Mouse (Mus musculus): ENCODE results near the gene Foxn4. TPM values are rescaled to one million over a fixed set of nuclear protein-coding genes. Genes with fewer than 3 reads are reported as not detected.
A peak's percentile ranks its signal among the peaks of the same experiment; 100 is the strongest.

Foxn4 gene
- 3.6 and 4.0 TPM in 2 replicates for polyA plus RNA-seq (2015; fragmentation: Nextera tagmentation; extraction: Ambion mirVana)

DNA sequence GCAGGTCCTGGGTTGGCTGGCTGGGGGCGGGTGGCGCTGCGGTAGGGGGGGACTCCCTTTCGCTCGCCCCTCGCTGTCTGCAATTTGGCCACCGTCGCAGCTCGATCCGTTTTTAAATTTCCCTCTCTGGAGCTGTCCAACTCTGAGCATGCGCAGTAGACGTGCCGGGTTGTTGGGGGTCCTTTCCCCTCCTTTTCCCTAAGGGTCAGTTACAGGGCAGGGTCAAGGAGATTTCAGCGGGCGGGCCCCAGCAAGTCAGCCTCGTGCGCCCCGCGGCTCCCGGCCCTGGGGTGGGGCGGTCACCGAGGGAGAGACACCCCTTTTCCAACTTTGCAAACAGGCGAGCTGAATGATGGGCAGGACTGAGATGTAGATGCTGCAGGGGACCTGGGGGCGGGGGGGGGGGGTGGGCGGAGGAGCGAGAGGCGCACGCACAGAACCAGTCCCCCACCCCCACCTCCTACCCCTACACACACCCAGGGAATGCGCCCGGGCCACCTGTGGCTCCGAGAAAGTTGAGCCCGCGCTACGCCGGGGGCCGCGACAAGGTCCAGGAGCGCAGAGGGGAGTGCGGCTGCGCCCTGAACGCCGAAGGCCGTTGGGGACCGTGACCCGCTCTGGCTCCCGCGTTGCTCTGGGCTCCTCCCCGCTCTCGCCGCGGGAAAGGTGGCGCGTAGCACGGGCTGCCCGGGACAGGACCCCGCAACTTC, at the start of gene Foxn4:
TSS of gene Foxn4 (minus strand) at position 115 of the 710 bp plus-strand sequence.
- 0 out of 2 replicates have a peak within 1 kb of the TSS, but pooled peaks have one; percentile 36 for H3K9ac ChIP-seq (replicated peaks)
- H3K36me3 ChIP-seq = no peaks in the 10 kb centered on the region
- WGBS = under 1% methylated on average over 52 of the region's 56 CpGs
- H3K9me3 ChIP-seq = no peaks in the 10 kb centered on the region
- ATAC-seq = peak; percentile 38; the same call in 1 of the 2 replicates
- H3K4me2 ChIP-seq (replicated peaks) = peak within 1 kb of the TSS; percentile 70
- H3K4me3 ChIP-seq (replicated peaks) = peak within 1 kb of the TSS; percentile 42
- H3K27ac ChIP-seq = no peak within 1 kb of the TSS
- peaks cover 95% of the 10 kb centered on the region for H3K27me3 ChIP-seq
- H3K4me1 ChIP-seq (replicated peaks) = peaks cover 76% of the 10 kb centered on the region

DNA sequence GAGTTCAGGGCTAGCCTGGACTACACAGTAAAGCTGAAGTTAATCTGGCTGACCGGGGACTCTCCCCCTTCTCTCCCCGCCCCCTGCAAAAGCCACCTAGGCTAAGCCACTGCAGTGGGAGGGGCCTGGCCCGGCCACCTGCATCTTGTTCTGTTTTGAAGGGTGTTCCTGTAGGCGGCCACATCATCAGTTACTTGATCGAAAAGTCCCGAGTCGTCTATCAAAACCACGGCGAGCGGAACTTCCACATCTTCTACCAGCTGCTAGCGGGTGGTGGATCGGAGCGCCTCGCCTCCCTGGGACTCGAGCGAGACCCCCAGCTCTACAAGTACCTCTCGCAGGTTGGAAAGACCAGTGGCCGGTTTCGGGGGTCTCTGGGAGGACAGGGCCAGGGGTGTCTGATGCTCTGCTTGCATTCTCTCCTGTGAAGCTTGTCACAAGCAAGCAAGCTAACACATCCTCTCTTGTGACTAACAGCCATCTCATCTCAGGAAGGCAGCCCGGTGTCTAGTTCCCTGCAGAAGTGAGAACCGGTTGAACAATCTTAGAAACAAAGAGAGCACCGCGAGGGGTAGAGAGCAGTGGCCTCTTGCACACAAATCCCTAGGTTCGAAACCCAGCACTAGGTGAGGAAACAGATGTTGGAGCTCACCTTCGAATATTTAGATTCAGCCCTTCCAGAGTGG, 49.6 kb upstream of the Foxn4 start:
- no peak overlapping the region for H3K4me3 ChIP-seq (replicated peaks)
- ATAC-seq = no peak

DNA sequence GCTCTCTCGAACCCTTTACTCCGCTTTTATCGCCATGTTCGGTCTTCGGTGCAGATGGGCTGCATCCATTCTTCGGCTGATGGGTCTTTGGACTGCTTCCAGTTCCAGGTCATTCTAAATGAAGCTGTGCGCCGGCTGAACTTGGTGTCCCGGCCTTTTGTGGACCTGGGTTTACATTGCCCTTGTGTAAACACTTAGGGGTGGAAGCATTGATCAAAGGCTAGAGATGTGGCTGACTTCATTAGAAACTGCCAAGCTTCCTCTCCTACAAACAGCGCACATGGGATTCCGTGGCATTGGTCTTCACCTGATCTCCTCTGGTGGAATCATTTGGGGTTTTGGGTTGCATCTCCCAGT, 36.1 kb upstream of the Foxn4 start:
- Histone ChIP-seq H3K9ac (replicated peaks) (no peak overlapping the region), H3K4me2 (replicated peaks) (peak overlapping the region; percentile 13; the same call in 1 of the 2 replicates), H3K27me3 (peaks cover 58% of the 10 kb centered on the region), H3K27ac (no peak overlapping the region), H3K9me3 (no peaks in the 10 kb centered on the region), H3K4me3 (replicated peaks) (no peak overlapping the region), H3K36me3 (no peaks in the 10 kb centered on the region), H3K4me1 (replicated peaks) (0 out of 2 replicates have a peak, but pooled peaks cover under 1% of the 10 kb centered on the region)
- WGBS = 39% methylated on average over 11 of the region's 11 CpGs
- ATAC-seq = peak; percentile 28; the same call in 1 of the 2 replicates

More for the DNA sequence above, 49.6 kb upstream of the Foxn4 start:
- Histone ChIP-seq H3K4me2 (replicated peaks) (no peak overlapping the region), H3K9me3 (no peaks in the 10 kb centered on the region), H3K36me3 (no peaks in the 10 kb centered on the region), H3K27me3 (peaks cover 8% of the 10 kb centered on the region; the same call in 1 of the 2 replicates), H3K9ac (replicated peaks) (no peak overlapping the region), H3K27ac (no peak overlapping the region), H3K4me1 (replicated peaks) (peaks cover 10% of the 10 kb centered on the region)
- 58% methylated on average over 25 of the region's 25 CpGs for WGBS

DNA sequence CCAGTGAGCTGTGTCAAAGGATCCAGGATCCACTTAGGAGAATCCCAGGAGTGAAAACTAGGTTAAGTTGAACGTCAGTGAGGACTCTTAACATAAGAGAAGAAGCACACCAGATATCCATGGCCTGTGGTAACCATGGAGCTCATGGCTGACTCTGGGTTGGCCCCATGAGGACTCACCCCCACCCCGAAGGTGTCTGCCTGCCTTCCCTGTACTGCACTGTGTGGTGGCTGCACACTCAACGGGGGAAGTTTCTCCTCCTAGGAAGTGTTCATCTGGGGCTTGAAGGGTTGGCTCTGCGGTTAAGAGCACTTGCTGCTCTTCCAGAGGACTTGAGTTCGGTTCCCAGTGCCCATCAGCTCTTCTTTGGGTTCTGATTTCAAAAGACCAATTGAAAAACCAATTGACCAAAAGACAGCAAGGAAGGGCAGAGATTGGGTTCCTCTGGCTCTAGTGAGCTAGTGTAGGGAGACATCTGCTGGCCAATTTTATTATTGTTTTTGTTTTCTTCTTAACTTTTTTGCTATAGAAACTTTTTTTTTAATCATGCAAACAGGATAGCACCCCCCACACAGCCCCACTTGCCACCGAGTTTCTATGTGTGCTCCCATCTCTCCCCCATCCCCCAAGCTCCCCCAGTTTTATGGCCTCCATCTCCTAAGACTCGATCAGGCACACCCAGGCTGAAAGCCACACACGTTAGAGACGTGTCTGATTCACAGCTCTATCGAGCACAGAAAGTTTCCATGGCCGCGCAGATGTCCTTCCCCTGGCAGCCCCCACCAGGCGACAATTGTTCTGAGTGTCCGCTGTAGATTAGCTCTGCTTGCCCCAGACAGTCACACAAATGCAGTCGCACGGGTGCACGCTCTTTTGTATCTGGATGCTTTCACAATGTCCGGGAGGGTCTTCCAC, 35.4 kb upstream of the Foxn4 start:
- Histone ChIP-seq H3K36me3 (no peaks in the 10 kb centered on the region), H3K9ac (replicated peaks) (no peak overlapping the region), H3K4me3 (replicated peaks) (no peak overlapping the region), H3K4me2 (replicated peaks) (peak overlapping the region; percentile 13; the same call in 1 of the 2 replicates), H3K27ac (no peak overlapping the region), H3K9me3 (no peaks in the 10 kb centered on the region), H3K27me3 (peaks cover 64% of the 10 kb centered on the region), H3K4me1 (replicated peaks) (no peaks in the 10 kb centered on the region)
- WGBS = 33% methylated on average over 18 of the region's 18 CpGs
- peak; percentile 70 for ATAC-seq

DNA sequence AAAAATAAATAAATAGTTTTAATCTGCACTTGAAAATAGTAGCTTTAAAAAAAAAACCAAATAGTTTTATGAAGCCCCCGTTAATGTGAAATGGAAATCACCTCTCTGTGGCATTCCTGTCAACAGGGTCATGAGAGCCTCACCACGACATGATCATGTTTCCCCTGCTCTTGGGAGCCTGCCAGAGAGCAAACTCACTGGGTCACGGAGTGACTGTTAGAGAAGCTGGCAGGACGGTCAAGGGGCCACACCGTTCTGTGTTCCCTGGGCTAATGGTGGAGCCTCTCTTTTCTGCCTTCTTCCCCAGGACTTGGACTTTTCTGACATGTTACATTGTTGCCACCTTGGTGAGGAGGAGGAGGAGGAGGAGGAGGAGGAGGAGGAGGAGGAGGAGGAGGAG, 32.9 kb upstream of the Foxn4 start:
- no peaks in the 10 kb centered on the region for H3K4me1 ChIP-seq (replicated peaks)
- no peak overlapping the region for H3K4me2 ChIP-seq (replicated peaks)
- WGBS = 83% methylated on average over 5 of the region's 5 CpGs
- ATAC-seq = no peak
- no peaks in the 10 kb centered on the region for H3K9me3 ChIP-seq
- peaks cover 74% of the 10 kb centered on the region for H3K27me3 ChIP-seq
- H3K27ac ChIP-seq = no peak overlapping the region
- H3K9ac ChIP-seq (replicated peaks) = no peak overlapping the region
- no peak overlapping the region for H3K4me3 ChIP-seq (replicated peaks)
- no peaks in the 10 kb centered on the region for H3K36me3 ChIP-seq

DNA sequence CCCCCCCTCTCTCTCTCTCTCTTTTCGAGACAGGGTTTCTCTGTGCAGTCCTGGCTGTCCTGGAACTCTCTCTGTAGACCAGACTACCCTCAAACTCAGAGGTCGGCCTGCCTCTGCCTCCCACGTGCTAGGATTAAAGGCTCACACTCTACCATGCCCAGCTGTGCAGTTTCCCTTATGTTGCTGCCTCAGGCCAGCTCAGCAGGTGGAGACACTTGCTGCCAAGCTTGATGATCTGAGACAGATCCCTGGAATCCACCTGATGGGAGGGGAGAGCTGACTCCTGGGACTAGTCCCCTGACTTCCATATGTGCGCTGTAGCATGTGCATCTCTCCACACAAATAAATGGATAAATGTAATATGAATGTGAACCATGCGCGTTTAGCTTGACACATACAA, 29.6 kb upstream of the Foxn4 start:
- Histone ChIP-seq H3K4me3 (replicated peaks) (no peak overlapping the region), H3K27me3 (peaks cover 64% of the 10 kb centered on the region), H3K4me1 (replicated peaks) (peaks cover 28% of the 10 kb centered on the region), H3K4me2 (replicated peaks) (no peak overlapping the region), H3K9me3 (no peaks in the 10 kb centered on the region), H3K36me3 (no peaks in the 10 kb centered on the region), H3K27ac (no peak overlapping the region), H3K9ac (replicated peaks) (no peak overlapping the region)
- WGBS = 78% methylated on average over 6 of the region's 6 CpGs
- ATAC-seq = no peak

DNA sequence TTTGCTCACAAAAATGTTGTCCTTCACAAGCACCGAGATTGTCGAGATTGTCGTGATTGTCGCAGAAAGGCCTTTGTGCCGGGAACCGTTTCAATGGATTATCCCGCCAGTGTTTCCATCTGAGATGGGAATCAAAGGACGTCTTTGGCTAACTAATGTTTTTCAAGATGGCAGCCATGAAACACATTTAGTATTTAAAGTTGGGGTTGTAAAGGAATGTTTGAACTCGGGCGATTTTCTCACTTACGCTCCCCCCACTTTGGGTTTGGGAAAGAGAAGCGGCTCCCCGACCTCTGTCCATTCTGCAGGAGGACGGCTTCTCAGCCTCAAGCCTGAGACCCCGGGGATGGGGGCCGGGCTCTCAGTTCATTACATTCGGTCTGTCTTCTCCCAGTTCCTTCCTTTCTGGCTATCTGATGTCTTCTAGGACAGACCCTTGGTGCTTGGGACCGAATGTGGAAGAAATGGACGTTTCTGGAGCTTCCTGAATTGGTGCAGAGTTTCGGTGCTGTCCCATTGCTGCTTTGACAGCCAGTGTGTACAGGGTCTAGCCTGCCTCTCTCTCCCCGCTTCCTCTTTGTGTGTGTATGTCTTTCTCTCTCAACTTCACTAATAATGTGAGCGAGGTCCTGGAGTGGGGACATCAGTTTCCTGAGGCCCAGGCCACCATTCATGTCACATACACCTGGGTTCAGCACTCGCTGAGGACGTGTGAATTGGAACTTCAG, 26.4 kb upstream of the Foxn4 start:
- H3K4me1 ChIP-seq (replicated peaks) = peaks cover 49% of the 10 kb centered on the region
- H3K4me3 ChIP-seq (replicated peaks) = no peak overlapping the region
- no peak overlapping the region for H3K9ac ChIP-seq (replicated peaks)
- WGBS = 34% methylated on average over 24 of the region's 24 CpGs
- H3K27ac ChIP-seq = peak overlapping the region; percentile 32; the same call in 1 of the 2 replicates
- H3K36me3 ChIP-seq = no peaks in the 10 kb centered on the region
- no peaks in the 10 kb centered on the region for H3K9me3 ChIP-seq
- no peak for ATAC-seq
- peaks cover 64% of the 10 kb centered on the region for H3K27me3 ChIP-seq
- peak overlapping the region; percentile 27; the same call in 1 of the 2 replicates for H3K4me2 ChIP-seq (replicated peaks)

DNA sequence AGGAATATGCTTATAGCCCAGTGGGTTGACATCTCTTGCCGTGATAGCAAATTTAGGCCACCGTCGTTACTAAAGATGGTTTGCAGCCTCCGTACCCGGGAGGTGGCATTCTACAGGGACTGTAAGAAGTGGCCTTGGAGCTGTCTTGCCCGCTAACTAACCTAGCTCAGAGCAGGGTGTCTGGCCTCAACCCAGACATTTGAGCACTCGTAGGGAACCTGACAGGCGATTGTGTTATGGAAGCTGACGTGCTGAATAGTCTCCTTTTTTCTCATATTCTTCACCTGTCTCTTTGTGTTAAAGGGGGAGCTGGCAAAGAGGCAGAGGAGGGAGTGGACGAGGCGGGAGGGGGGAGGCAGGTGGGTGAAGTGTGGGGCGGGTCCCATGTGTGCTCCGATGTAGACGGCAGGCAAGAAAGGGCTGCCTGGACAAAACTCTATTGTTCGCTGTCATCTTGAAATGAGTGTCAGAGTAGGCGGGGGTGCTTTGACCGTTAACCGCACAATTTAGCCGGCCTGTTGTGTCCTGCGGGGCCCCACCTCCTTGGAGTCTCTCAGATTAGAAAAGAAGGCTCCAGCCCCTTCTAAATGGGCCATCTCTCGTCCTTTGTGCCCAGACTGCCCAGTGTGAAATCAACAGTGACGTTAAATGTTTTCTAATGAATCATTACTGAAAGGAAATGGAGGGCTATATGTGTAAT, 25.7 kb upstream of the Foxn4 start:
- H3K9ac ChIP-seq (replicated peaks) = no peak overlapping the region; the same call in 1 of the 2 replicates
- 15% methylated on average over 22 of the region's 22 CpGs for WGBS
- no peaks in the 10 kb centered on the region for H3K9me3 ChIP-seq
- no peak overlapping the region for H3K4me3 ChIP-seq (replicated peaks)
- peaks cover 49% of the 10 kb centered on the region for H3K4me1 ChIP-seq (replicated peaks)
- H3K4me2 ChIP-seq (replicated peaks) = peak overlapping the region; percentile 27
- peak overlapping the region; percentile 68 for H3K27ac ChIP-seq
- peaks cover 64% of the 10 kb centered on the region for H3K27me3 ChIP-seq
- peak; percentile 87 for ATAC-seq
- no peaks in the 10 kb centered on the region for H3K36me3 ChIP-seq

DNA sequence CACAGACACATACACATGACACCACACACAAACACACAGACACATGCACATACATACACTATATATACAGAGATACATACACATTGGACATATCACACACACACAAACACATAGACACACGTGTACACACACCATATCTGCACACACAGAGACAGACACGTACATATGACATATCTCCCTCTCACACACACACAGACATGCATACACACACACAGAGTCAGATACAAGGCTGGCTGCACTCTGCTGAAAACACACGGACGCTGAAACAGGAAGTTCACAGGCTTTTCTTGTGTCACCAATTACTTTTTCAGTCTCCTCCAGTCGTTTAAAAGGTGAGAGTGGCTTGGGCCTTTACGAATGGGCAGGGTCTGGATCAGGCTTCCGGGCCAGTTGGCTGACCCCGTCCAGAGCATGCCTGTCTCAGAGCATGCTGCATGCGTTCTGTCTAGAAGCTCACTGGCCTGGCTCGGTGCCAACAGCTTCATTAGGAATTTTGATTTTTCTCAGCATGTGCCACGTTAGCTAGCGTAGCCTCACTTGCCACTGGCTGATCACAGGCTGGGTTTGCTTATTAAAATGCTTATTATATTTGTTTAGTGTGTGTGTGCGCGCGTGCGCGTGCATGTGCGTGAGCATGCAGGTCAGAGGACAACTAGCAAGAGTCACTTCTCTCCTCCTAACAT, 24.7 kb upstream of the Foxn4 start:
- peaks cover 53% of the 10 kb centered on the region for H3K4me1 ChIP-seq (replicated peaks)
- no peak overlapping the region for H3K9ac ChIP-seq (replicated peaks)
- peak; percentile 28; the same call in 1 of the 2 replicates for ATAC-seq
- no peaks in the 10 kb centered on the region for H3K36me3 ChIP-seq
- WGBS = 41% methylated on average over 18 of the region's 18 CpGs
- H3K4me3 ChIP-seq (replicated peaks) = no peak overlapping the region
- H3K27me3 ChIP-seq = peaks cover 61% of the 10 kb centered on the region
- H3K9me3 ChIP-seq = no peaks in the 10 kb centered on the region
- H3K27ac ChIP-seq = peak overlapping the region; percentile 68
- H3K4me2 ChIP-seq (replicated peaks) = no peak overlapping the region
